Mouse (Mus musculus) midbrain, postnatal 0 days (tissue): Measurements from ENCODE around the gene Scap. TPM values are rescaled to one million over a fixed set of nuclear protein-coding genes. Genes with fewer than 3 reads are reported as not detected.
"Not testable (repeated sequence)": the region's sequence is repeated elsewhere in the genome, so short reads cannot be mapped to it uniquely, and the experiment has no call there.

ENCODE experiments used
- ATAC-seq: fragments of 200-750 bp; cut with Nextera tagmentation; 2 replicates; pipeline ENCODE4 v1.8.0; 2017; ENCODE audit warnings: moderate number of reproducible peaks, mild to moderate bottlenecking, moderate TSS enrichment, moderate library complexity; ENCODE audit not compliant: low FRiP score
- DNase-seq: peaks from one replicate; pipeline ENCODE4 v3.0.0-alpha.2; 2015; ENCODE audit warnings: low spot score
- H3K27ac ChIP-seq: fragments of 300-500 bp; sonication (generic); 2 replicates; pipeline ENCODE4 v1.5.1; 2014; ENCODE audit warnings: low read depth, mild to moderate bottlenecking, low read length, mixed read lengths
- H3K27me3 ChIP-seq: fragments of 300-500 bp; sonication (generic); 2 replicates; pipeline ENCODE4 v1.6.1; 2014; ENCODE audit warnings: low read length, control low read depth, mixed read lengths; ENCODE audit not compliant: insufficient read depth
- H3K36me3 ChIP-seq: fragments of 300-500 bp; sonication (generic); 2 replicates; pipeline ENCODE4 v1.6.1; 2014; ENCODE audit warnings: low read length, control low read depth, mixed read lengths; ENCODE audit not compliant: insufficient read depth
- H3K4me1 ChIP-seq: fragments of 300-500 bp; sonication (generic); 2 replicates; pipeline ENCODE4 v1.6.1; 2014; ENCODE audit warnings: mild to moderate bottlenecking, control low read depth, antibody characterized with exemption, low read length, mixed read lengths; ENCODE audit not compliant: insufficient read depth
- H3K4me2 ChIP-seq: fragments of 300-500 bp; sonication (generic); 2 replicates; pipeline ENCODE4 v1.6.1; 2014; ENCODE audit warnings: low read depth, mild to moderate bottlenecking, low read length, mixed read lengths; ENCODE audit not compliant: poor library complexity, severe bottlenecking
- H3K4me3 ChIP-seq: fragments of 300-500 bp; sonication (generic); 2 replicates; pipeline ENCODE4 v1.5.1; 2014; ENCODE audit warnings: low read depth, mild to moderate bottlenecking, low read length, moderate library complexity
- H3K9ac ChIP-seq: fragments of 300-500 bp; sonication (generic); replicated peaks from 2 replicates; pipeline ENCODE4 v1.6.1; 2014; ENCODE audit warnings: mild to moderate bottlenecking, low read length, moderate library complexity, mixed read lengths; ENCODE audit not compliant: poor library complexity, severe bottlenecking
- H3K9me3 ChIP-seq: fragments of 300-500 bp; sonication (generic); 2 replicates; pipeline ENCODE4 v1.6.1; 2016; ENCODE audit warnings: low read length, control low read depth
- CTCF ChIP-seq: IDR thresholded peaks from 2 replicates; pipeline ENCODE4 v1.5.1; 2016; ENCODE audit warnings: antibody characterized with exemption, mild to moderate bottlenecking
- WGBS: fragments of 180-500 bp; shearing (Covaris S2); extraction: QIAGEN DNeasy Blood & Tissue Kit; methylation state at CpG from one replicate; pipeline ENCODE4 v1.1.7; 2014; 5-methylcytosine and 5-hydroxymethylcytosine counted together
- polyA plus RNA-seq: library from polyadenylated mRNA; unstranded; fragments of >200 nt; fragmentation: Nextera tagmentation; extraction: Ambion mirVana; gene quantifications from 2 replicates; pipeline ENCODE4 v1.2.1, GENCODE M21; 2015
- total RNA-seq: library from RNA; depleted of rRNA; stranded (reverse); fragments of >200 nt; gene quantifications from 2 replicates; pipeline ENCODE4 v1.2.3, GENCODE M21; 2014

Scap gene
- total and polyA plus RNA-seq, 2 experiments from 2014 or later = 59.3 to 162 TPM

DNA sequence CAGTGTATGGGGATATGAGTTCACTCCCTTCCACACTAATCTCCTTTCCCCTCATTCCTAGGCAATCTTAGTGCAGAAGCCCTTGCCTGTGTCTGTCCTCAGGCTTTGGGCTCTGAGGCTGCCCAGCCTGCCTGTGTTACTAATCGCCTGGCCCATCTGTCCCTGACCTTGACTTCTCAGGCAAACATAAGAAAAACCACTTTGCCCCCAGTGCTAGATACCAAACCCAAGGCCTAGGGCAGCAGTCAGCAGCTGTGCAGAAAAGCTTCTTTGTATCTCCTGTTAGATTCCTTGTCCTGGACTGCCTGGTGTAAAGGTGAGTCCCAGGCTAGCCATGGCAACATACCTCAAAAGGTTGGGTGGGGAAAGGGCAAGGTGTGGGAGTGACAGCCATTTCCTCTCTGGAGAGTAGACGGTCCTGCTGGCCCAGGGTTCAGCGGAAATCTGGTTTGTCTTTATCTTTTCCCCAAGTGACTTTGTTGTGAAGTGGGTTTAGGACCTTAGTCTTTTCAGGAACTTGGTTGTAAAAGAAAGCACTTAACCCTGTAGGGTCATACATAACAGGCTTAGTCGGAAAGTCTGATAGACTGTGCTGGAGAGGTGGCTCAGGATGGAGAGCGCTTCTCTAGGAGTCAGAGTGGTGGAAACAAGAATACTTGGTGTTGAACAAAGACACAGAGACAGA is 4.0 kb upstream of the Scap start:
- 68% methylated on average over 5 of the region's 5 CpGs for whole genome bisulfite sequencing
- no peak for DNase-seq
- Histone ChIP-seq H3K4me2 (no peak overlapping the region), H3K4me1 (peaks cover 3% of the 10 kb centered on the region; the same call in 1 of the 2 replicates), H3K4me3 (no peak overlapping the region), H3K27me3 (no peaks in the 10 kb centered on the region), H3K9me3 (no peaks in the 10 kb centered on the region), H3K9ac (no peak overlapping the region), H3K27ac (no peak overlapping the region), H3K36me3 (no peaks in the 10 kb centered on the region)
- TF ChIP-seq CTCF = no peak
- no peak for ATAC-seq

DNA sequence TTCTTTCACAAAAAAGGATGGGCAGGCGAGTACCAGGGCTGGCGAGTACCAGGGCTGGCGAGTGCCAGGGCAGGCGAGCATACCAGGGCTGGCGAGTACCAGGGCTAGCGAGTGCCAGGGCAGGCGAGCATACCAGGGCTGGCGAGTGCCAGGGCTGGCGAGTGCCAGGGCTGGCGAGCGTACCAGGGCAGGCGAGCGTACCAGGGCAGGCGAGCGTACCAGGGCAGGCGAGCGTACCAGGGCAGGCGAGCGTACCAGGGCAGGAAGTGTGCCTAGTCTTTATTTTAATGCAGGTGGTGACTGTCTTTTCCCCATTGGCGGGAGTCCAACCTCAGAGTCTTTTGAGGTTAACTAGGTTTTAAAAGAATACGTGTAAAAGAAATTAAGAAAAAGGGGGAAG is 3.4 kb upstream of the Scap start:
- 79% methylated on average over 21 of the region's 21 CpGs for WGBS
- no peak for TF ChIP-seq CTCF
- Histone ChIP-seq H3K4me1 (peaks cover 5% of the 10 kb centered on the region; the same call in 1 of the 2 replicates), H3K27ac (no peak overlapping the region), H3K9me3 (no peaks in the 10 kb centered on the region), H3K27me3 (no peaks in the 10 kb centered on the region), H3K4me3 (no peak overlapping the region), H3K9ac (no peak overlapping the region), H3K36me3 (no peaks in the 10 kb centered on the region), H3K4me2 (no peak overlapping the region)
- DNase-seq = no peak
- no peak for ATAC-seq

- Histone ChIP-seq H3K9ac (no peak overlapping the region), H3K27me3 (no peaks in the 10 kb centered on the region), H3K4me1 (peaks cover 5% of the 10 kb centered on the region; the same call in 1 of the 2 replicates), H3K4me2 (no peak overlapping the region), H3K36me3 (no peaks in the 10 kb centered on the region), H3K27ac (no peak overlapping the region), H3K4me3 (no peak overlapping the region), H3K9me3 (no peaks in the 10 kb centered on the region)
- TF ChIP-seq CTCF = no peak
- 47% methylated on average over 6 of the region's 6 CpGs for WGBS
- no peak for ATAC-seq
- DNase-seq = no peak
Observed at GRCm38 (mm10) chr9:110330341-110330740, 2.7 kb upstream of the Scap start.

DNA sequence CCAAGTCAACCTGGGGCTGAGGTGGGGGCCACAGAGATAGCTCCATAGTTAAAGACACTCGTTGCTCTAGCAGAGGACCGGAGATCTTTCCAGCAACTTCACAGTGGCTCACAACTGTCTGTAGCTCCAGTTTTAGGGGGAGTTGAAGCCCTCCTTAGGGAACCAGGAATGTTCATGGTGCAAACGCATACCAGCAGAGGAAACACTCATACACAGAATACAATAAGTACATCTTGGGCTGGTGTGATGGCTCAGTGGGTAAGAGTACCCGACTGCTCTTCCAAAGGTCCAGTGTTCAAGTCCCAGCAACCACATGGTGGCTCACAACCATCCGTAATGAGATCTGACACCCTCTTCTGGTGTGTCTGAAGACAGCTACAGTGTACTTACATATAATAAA is 2.2 kb upstream of the Scap start:
- DNase-seq, H3K9ac ChIP-seq, H3K9me3 ChIP-seq, H3K4me3 ChIP-seq, ATAC-seq, H3K36me3 ChIP-seq, H3K27ac ChIP-seq, H3K27me3 ChIP-seq, H3K4me2 ChIP-seq, H3K4me1 ChIP-seq: not testable (repeated sequence)
- 91% methylated on average over 5 of the region's 5 CpGs for WGBS

- H3K9me3 ChIP-seq = no peaks in the 10 kb centered on the region
- ATAC-seq (no peak), DNase-seq (no peak)
- peak overlapping the region; percentile 90 for H3K4me2 ChIP-seq
- no peaks in the 10 kb centered on the region for H3K27me3 ChIP-seq
- TF ChIP-seq CTCF = no peak
- H3K4me3 ChIP-seq = peak overlapping the region; percentile 75
- H3K27ac ChIP-seq = no peak overlapping the region
- H3K36me3 ChIP-seq = no peaks in the 10 kb centered on the region
- peaks cover 5% of the 10 kb centered on the region; the same call in 1 of the 2 replicates for H3K4me1 ChIP-seq
- 10% methylated on average over 12 of the region's 12 CpGs for WGBS
- peak overlapping the region; percentile 67 for H3K9ac ChIP-seq
Observed at GRCm38 (mm10) chr9:110333896-110334259, 790 bp downstream of the Scap start.

GRCm38 (mm10) chr9:110334849-110335248 is 1.8 kb downstream of the Scap start:
- Histone ChIP-seq H3K4me2 (no peak overlapping the region), H3K4me3 (no peak overlapping the region), H3K27me3 (no peaks in the 10 kb centered on the region), H3K27ac (no peak overlapping the region), H3K4me1 (peaks cover 5% of the 10 kb centered on the region; the same call in 1 of the 2 replicates), H3K9me3 (no peaks in the 10 kb centered on the region), H3K9ac (no peak overlapping the region), H3K36me3 (no peaks in the 10 kb centered on the region)
- ATAC-seq (no peak), DNase-seq (no peak)
- no peak for TF ChIP-seq CTCF
- 68% methylated on average over 8 of the region's 8 CpGs for WGBS
